Mouse (Mus musculus) limb, embryonic 12.5 days (tissue): ENCODE measurements around the gene U2af2. TPM values are rescaled to one million over a fixed set of nuclear protein-coding genes. Genes with fewer than 3 reads are reported as not detected.

Experiments used
- ATAC-seq: fragments of 200-750 bp; cut with Nextera tagmentation; 2 replicates; pipeline ENCODE4 v1.8.0; 2017; ENCODE audit warnings: low read depth, moderate TSS enrichment; ENCODE audit not compliant: insufficient number of reproducible peaks, insufficient read depth, low FRiP score, low TSS enrichment
- H3K27ac ChIP-seq: fragments of 300-500 bp; sonication (generic); 2 replicates; pipeline ENCODE4 v1.5.1; 2016; ENCODE audit warnings: mild to moderate bottlenecking, moderate library complexity
- H3K27me3 ChIP-seq: fragments of 300-500 bp; sonication (generic); 2 replicates; pipeline ENCODE4 v1.6.1; 2016; ENCODE audit warnings: mild to moderate bottlenecking, moderate library complexity
- H3K36me3 ChIP-seq: fragments of 300-500 bp; sonication (generic); 2 replicates; pipeline ENCODE4 v1.6.1; 2016; ENCODE audit warnings: mild to moderate bottlenecking, moderate library complexity
- H3K4me1 ChIP-seq: fragments of 300-500 bp; sonication (generic); replicated peaks from 2 replicates; pipeline ENCODE4 v1.6.1; 2016
- H3K4me2 ChIP-seq: fragments of 300-500 bp; sonication (generic); 2 replicates; pipeline ENCODE4 v1.6.1; 2016; ENCODE audit warnings: mild to moderate bottlenecking, moderate library complexity
- H3K4me3 ChIP-seq: fragments of 300-500 bp; sonication (generic); replicated peaks from 2 replicates; pipeline ENCODE4 v1.5.1; 2016; ENCODE audit warnings: mild to moderate bottlenecking
- H3K9ac ChIP-seq: fragments of 300-500 bp; sonication (generic); replicated peaks from 2 replicates; pipeline ENCODE4 v1.6.1; 2016; ENCODE audit warnings: mild to moderate bottlenecking, moderate library complexity
- H3K9me3 ChIP-seq: fragments of 300-500 bp; sonication (generic); 2 replicates; pipeline ENCODE4 v1.6.1; 2016; ENCODE audit warnings: mild to moderate bottlenecking, moderate library complexity
- WGBS: fragments of 180-500 bp; shearing (Covaris S2); methylation state at CpG from one replicate; pipeline ENCODE4 v1.1.7; 2016; 5-methylcytosine and 5-hydroxymethylcytosine counted together
- polyA plus RNA-seq: library from polyadenylated mRNA; unstranded; fragments of >200 nt; fragmentation: Nextera tagmentation; extraction: Ambion mirVana; gene quantifications from 2 replicates; pipeline ENCODE4 v1.2.1, GENCODE M21; 2016

Gene U2af2
- polyA plus RNA-seq, 1 experiment from 2014 or later, result 175 TPM

GRCm38 (mm10) chr7:5091008-5091728 is 29.2 kb downstream of the U2af2 start:
- Histone ChIP-seq H3K4me1 (peaks cover 12% of the 10 kb centered on the region), H3K27me3 (no peaks in the 10 kb centered on the region), H3K9me3 (no peaks in the 10 kb centered on the region), H3K4me3 (no peak overlapping the region), H3K27ac (no peak overlapping the region), H3K36me3 (peaks cover 93% of the 10 kb centered on the region), H3K9ac (no peak overlapping the region), H3K4me2 (no peak overlapping the region)
- ATAC-seq, result no peak
- WGBS, result 92% methylated on average over 15 of the region's 15 CpGs

DNA sequence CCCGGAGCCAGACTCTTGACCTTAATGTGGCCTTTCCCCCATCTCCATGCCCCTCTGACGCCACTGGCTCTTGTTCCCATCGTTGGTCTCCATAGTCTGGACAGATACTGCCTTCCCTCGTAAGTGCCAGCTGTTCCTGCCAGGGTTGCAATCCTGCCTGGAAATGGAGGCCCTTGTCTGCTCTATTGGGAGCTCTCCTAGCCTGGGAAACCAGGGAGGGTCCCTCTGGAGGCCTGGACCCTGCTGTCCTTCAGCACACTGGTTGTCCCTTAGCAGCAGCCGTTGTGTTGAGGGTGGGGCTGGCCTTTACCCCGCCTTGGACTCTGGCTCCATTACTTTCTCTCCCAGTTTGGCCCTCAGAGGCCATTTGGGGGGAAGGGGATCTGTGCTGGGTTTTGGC is 30.4 kb downstream of the U2af2 start:
- H3K9ac ChIP-seq, result no peak overlapping the region
- no peak for ATAC-seq
- H3K27me3 ChIP-seq, result no peaks in the 10 kb centered on the region
- no peak overlapping the region for H3K27ac ChIP-seq
- 84% methylated on average over 6 of the region's 6 CpGs for WGBS
- 0 out of 2 replicates have a peak, but pooled peaks cover 4% of the 10 kb centered on the region for H3K4me1 ChIP-seq
- H3K9me3 ChIP-seq, result no peaks in the 10 kb centered on the region
- H3K4me2 ChIP-seq, result no peak overlapping the region
- peaks cover 96% of the 10 kb centered on the region for H3K36me3 ChIP-seq
- H3K4me3 ChIP-seq, result no peak overlapping the region

- 85% methylated on average over 21 of the region's 21 CpGs for WGBS
- H3K27me3 ChIP-seq, result no peaks in the 10 kb centered on the region
Measured at GRCm38 (mm10) chr7:5092831-5093510, 31.0 kb downstream of the U2af2 start.

GRCm38 (mm10) chr7:5098769-5099168 is 36.8 kb downstream of the U2af2 start:
- H3K36me3 ChIP-seq, result peaks cover 56% of the 10 kb centered on the region
- no peak overlapping the region for H3K4me3 ChIP-seq
- no peak for ATAC-seq
- H3K4me2 ChIP-seq, result no peak overlapping the region
- no peak overlapping the region for H3K27ac ChIP-seq
- no peaks in the 10 kb centered on the region for H3K27me3 ChIP-seq
- H3K9ac ChIP-seq, result no peak overlapping the region
- H3K4me1 ChIP-seq, result no peaks in the 10 kb centered on the region
- 94% methylated on average over 5 of the region's 5 CpGs for WGBS
- H3K9me3 ChIP-seq, result no peaks in the 10 kb centered on the region

More at GRCm38 (mm10) chr7:5092831-5093510, 31.0 kb downstream of the U2af2 start:
- Histone ChIP-seq H3K4me1 (no peaks in the 10 kb centered on the region), H3K36me3 (peaks cover 96% of the 10 kb centered on the region), H3K27ac (no peak overlapping the region), H3K9ac (no peak overlapping the region), H3K4me2 (no peak overlapping the region), H3K4me3 (no peak overlapping the region), H3K9me3 (no peaks in the 10 kb centered on the region)
- ATAC-seq, result no peak

DNA sequence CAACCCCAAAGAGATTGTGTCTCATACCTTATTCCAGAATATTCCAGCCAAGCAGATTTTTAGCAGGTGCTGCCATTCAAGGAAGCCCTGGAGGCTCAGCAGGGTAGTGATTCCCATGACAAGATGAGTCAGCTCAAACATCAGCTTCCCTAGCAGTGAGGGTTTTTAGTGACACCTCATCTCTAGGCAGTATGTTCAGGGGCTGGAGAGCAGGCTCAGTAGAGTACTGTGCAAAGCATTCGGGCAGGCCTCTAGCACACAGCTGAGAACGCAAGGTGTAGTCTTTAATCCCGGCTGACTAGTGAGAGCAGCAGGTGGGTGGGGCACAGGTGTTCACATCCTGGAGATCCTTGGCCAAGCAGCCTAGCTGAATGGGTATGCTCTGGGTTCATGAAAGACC is 37.9 kb downstream of the U2af2 start:
- H3K36me3 ChIP-seq, result peaks cover 46% of the 10 kb centered on the region
- H3K4me1 ChIP-seq, result no peaks in the 10 kb centered on the region
- no peak overlapping the region for H3K4me2 ChIP-seq
- no peak for ATAC-seq
- no peaks in the 10 kb centered on the region for H3K9me3 ChIP-seq
- H3K27ac ChIP-seq, result no peak overlapping the region
- H3K9ac ChIP-seq, result no peak overlapping the region
- H3K27me3 ChIP-seq, result no peaks in the 10 kb centered on the region
- no peak overlapping the region for H3K4me3 ChIP-seq
- WGBS, result 81% methylated on average over 3 of the region's 3 CpGs

DNA sequence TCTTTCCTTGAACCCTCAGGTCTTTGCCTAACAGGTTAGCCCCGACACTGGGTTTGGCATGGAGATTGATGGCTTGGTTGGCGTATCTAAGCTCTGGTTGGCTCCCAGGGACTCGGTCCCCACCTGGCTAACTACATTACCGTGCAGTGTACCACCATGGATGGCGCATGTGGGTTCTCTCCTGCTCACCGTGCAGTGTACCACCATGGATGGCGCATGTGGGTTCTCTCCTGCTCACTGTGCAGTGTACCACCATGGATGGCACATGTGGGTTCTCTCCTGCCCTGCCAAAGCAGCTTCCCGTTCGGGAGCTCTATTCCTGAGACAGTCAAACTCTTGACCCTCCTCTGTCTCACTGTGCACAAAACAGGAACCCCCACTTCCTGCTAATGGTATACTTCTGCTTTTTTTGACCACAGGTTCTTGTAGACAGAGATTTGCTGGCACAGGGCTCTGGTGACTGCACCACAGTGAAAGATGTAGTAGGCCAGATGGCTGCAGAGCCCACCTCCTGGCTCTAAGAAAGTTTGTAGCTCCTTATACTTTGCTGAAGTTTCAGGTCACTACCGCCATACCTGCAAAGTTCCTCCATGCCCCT is 39.2 kb downstream of the U2af2 start:
- Histone ChIP-seq H3K9me3 (no peaks in the 10 kb centered on the region), H3K36me3 (peaks cover 32% of the 10 kb centered on the region), H3K27ac (no peak overlapping the region), H3K4me1 (no peaks in the 10 kb centered on the region), H3K4me3 (no peak overlapping the region), H3K4me2 (no peak overlapping the region), H3K27me3 (no peaks in the 10 kb centered on the region), H3K9ac (no peak overlapping the region)
- 87% methylated on average over 10 of the region's 10 CpGs for WGBS
- no peak for ATAC-seq

DNA sequence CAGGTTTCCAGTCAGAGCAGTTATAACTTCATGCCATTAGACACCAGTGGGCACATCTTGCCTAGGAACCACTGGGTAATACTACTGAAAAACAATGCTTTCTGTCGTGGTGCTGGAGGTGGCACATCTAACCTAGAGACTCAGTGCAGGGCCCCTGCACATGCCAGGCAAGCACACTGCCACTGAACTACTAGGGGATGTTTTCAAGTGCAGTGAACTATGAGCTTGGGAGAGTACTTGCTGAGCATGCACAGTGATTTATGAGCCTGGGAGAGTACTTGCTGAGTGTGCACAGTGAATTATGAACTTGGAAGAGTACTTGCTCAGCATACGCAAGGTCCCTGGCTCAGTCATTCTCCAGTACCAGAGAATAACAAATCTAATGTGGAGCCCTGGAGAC is 40.6 kb downstream of the U2af2 start:
- H3K4me2 ChIP-seq, result no peak overlapping the region
- ATAC-seq, result no peak
- no peak overlapping the region for H3K4me3 ChIP-seq
- H3K27me3 ChIP-seq, result no peaks in the 10 kb centered on the region
- no peaks in the 10 kb centered on the region for H3K4me1 ChIP-seq
- H3K9ac ChIP-seq, result no peak overlapping the region
- H3K27ac ChIP-seq, result no peak overlapping the region
- peaks cover 18% of the 10 kb centered on the region for H3K36me3 ChIP-seq
- 84% methylated on average over 2 of the region's 2 CpGs for WGBS
- no peaks in the 10 kb centered on the region for H3K9me3 ChIP-seq

DNA sequence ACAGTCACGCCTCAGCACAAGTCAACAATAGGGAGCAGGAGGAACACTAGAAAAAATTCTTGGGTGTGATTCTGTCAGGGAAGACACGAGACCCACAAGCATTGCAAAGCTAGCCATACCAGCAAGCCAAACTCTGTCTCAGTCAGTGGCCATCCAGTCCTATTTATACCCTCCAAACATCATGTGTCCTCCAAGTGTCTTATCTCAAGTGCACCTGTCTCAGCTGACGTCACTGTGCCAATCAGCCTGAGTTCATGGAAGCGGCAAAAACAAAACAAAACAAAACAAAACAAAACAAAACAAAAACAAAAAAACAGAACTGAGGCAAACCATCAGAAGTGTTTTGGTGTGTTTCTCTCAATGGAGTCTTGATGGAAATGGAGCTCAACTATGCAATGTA is 46.3 kb downstream of the U2af2 start:
- Histone ChIP-seq H3K27ac (no peak overlapping the region), H3K36me3 (no peaks in the 10 kb centered on the region), H3K9ac (no peak overlapping the region), H3K4me1 (no peaks in the 10 kb centered on the region), H3K4me3 (no peak overlapping the region), H3K27me3 (no peaks in the 10 kb centered on the region), H3K9me3 (0 out of 2 replicates have a peak, but pooled peaks cover 3% of the 10 kb centered on the region), H3K4me2 (no peak overlapping the region)
- WGBS, result 75% methylated on average over 4 of the region's 4 CpGs
- no peak for ATAC-seq

- Histone ChIP-seq H3K9me3 (0 out of 2 replicates have a peak, but pooled peaks cover 3% of the 10 kb centered on the region), H3K4me2 (no peak overlapping the region), H3K27me3 (no peaks in the 10 kb centered on the region), H3K36me3 (no peaks in the 10 kb centered on the region), H3K9ac (no peak overlapping the region), H3K4me1 (no peaks in the 10 kb centered on the region), H3K4me3 (no peak overlapping the region), H3K27ac (no peak overlapping the region)
- ATAC-seq, result no peak
- 90% methylated on average over 8 of the region's 8 CpGs for WGBS
Measured at GRCm38 (mm10) chr7:5109301-5109700, 47.4 kb downstream of the U2af2 start.

DNA sequence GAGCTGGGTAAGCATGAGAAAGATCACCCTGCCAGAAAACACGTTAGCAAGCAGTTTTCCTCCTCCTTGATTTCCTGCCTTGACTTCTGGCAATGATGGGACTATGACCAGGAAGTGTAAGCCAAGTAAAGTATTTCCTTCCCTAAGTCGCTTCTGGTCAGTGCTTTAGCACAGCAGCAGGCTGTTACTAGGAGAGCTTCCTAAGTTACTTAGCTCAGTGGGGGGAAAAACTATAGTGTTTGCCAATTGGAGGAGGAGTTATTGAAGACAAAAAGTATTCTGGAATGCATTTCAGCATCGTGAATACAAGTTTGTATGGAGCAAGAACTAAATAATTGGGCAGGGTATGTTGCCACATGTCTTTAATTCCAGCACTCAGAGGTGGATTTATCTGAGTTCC is 50.8 kb downstream of the U2af2 start:
- WGBS, result 58% methylated on average over 3 of the region's 3 CpGs
- H3K9me3 ChIP-seq, result 0 out of 2 replicates have a peak, but pooled peaks cover 3% of the 10 kb centered on the region
- H3K36me3 ChIP-seq, result no peaks in the 10 kb centered on the region
- ATAC-seq, result no peak
- H3K4me3 ChIP-seq, result no peak overlapping the region
- H3K27ac ChIP-seq, result no peak overlapping the region
- H3K4me2 ChIP-seq, result no peak overlapping the region
- no peaks in the 10 kb centered on the region for H3K4me1 ChIP-seq
- H3K27me3 ChIP-seq, result no peaks in the 10 kb centered on the region
- H3K9ac ChIP-seq, result no peak overlapping the region

GRCm38 (mm10) chr7:5116850-5117249 is 54.9 kb downstream of the U2af2 start, which contains the start of gene Rfpl4:
Rfpl4 (minus strand) TSS chr7:5116950.
- Histone ChIP-seq H3K4me3 (no peak within 1 kb of the TSS), H3K9me3 (no peaks in the 10 kb centered on the region), H3K27me3 (no peaks in the 10 kb centered on the region), H3K36me3 (no peaks in the 10 kb centered on the region), H3K4me2 (no peak within 1 kb of the TSS), H3K27ac (no peak within 1 kb of the TSS), H3K9ac (no peak within 1 kb of the TSS), H3K4me1 (no peaks in the 10 kb centered on the region)
- WGBS, result 81% methylated on average over 3 of the region's 3 CpGs
- ATAC-seq, result no peak
